Mouse (Mus musculus) C2C12 (cell line): Measurements from ENCODE around the gene Rpl3.

Experiments
- CEBPB ChIP-seq: IDR thresholded peaks from one replicate; pipeline ENCODE4 v1.6.1; 2011; ENCODE audit warnings: low read depth, mild to moderate bottlenecking, control low read depth, moderate library complexity
- CTCF ChIP-seq: IDR thresholded peaks from one replicate; pipeline ENCODE4 v1.5.1; 2011; ENCODE audit not compliant: control insufficient read depth, insufficient read depth, insufficient read length
- MAX ChIP-seq: IDR thresholded peaks from one replicate; pipeline ENCODE4 v1.6.1; 2011; ENCODE audit warnings: mild to moderate bottlenecking, control low read depth
- MYOD1 ChIP-seq: IDR thresholded peaks from one replicate; pipeline ENCODE4 v1.6.1; 2011; ENCODE audit warnings: low read depth; ENCODE audit not compliant: control insufficient read depth, insufficient read length
- USF1 ChIP-seq: IDR thresholded peaks from one replicate; pipeline ENCODE4 v1.6.1; 2011; ENCODE audit warnings: low read depth, mild to moderate bottlenecking, control low read depth, moderate library complexity

DNA sequence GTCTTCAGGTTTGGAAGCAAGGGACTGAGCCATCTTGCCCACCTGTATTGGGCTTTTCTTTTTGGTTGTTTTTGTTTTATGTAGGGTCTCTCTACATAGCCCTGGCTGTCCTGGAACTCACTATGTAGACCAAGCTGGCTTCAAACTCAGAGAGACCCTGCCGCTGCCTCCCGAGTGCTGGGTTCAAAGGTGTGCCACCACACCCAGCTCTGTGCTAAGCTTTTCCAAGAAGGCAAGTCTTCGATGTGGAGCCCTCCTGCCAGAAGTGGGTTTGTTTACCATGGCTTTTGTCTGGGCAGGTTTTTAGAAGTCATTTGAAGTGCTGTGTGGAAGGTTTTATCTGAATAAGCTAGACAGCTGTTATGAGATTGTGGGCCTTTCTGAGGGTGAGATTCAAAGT lies 49.2 kb upstream of the Rpl3 start:
- TF ChIP-seq CTCF (no peak), USF1 (no peak), MAX (no peak), MYOD1 (no peak), CEBPB (no peak)
